Mouse (Mus musculus) heart, postnatal 14 days (tissue): ENCODE results near the gene Vmn1r74. TPM values are rescaled to one million over a fixed set of nuclear protein-coding genes. Genes with fewer than 3 reads are reported as not detected.
"Not testable (repeated sequence)": the region's sequence is repeated elsewhere in the genome, so short reads cannot be mapped to it uniquely, and the experiment has no call there.

Experiments
- DNase-seq, 2 experiments: peaks; one replicate each; pipeline ENCODE4 v3.0.0; 2021 to 2022
- intact Hi-C: fragments of 180-260 bp; cut with DNase I; formaldehyde crosslinking; loops from one replicate; pipeline ENCODE4 v1.15.1; 2025
- long read RNA-seq, 2 experiments: library from polyadenylated mRNA; stranded (forward); transcript quantifications; one replicate each; pipeline ENCODE4 v2.0.0; 2021
- total RNA-seq, 2 experiments: library from RNA; stranded (reverse); gene quantifications; 2 replicates each; pipeline ENCODE4 v1.2.3; 2021

Vmn1r74 gene
- total RNA-seq, result not detected
- long read RNA-seq, experiment 1, result 0 reads
- long read RNA-seq, experiment 2, result 0 reads

DNA sequence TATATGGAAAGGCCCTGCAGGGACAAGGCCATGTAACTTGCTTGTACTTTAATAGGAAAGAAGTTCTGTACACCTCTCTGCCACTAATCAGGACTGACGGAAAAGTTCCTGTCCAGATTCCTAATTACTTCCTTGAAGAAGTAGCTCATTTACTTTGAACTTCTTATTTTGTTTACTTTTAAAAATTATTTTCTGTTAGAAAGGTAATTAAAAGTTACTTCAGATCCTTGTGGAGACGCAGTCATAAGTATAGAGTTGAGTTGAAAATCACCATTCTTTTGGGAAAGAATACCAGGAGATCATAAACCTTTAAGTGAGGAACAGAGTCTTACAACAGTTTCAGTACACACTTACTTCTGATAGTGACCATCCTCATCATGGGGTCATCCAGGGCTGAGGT, at the start of gene Vmn1r74:
TSS of gene Vmn1r74 (plus strand) at position 301 of the 400 bp plus-strand sequence.
- no peak for DNase-seq
- intact Hi-C loops, result no loop called here

DNA sequence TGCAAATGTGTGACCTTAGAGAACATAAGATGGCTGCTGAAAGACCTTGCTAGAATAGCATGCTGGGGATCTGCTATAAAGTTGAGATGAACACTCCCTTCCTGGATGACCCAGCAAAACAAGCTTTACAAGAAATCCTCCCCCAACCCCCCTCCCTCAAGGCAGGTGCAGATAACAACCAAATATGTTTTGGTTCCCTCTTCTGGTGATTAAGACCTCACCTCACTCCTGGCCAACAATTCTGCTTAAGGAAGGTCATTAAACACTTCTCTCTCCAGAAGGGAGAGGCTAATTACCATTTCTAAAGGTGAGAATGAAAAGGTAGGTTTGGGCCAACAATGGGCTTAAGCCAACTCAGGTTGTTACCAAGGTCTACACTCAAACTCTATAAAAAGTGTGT, 20.0 kb upstream of the Vmn1r74 start:
- intact Hi-C loops, result no loop called here
- no peak for DNase-seq

- DNase-seq, result no peak
- intact Hi-C loops, result no loop called here
Observed at GRCm38 (mm10) chr7:11822166-11822565, 11.6 kb upstream of the Vmn1r74 start.

GRCm38 (mm10) chr7:11823246-11823645, 10.5 kb upstream of the Vmn1r74 start:
- intact Hi-C loops, DNase-seq: not testable (repeated sequence)

DNA sequence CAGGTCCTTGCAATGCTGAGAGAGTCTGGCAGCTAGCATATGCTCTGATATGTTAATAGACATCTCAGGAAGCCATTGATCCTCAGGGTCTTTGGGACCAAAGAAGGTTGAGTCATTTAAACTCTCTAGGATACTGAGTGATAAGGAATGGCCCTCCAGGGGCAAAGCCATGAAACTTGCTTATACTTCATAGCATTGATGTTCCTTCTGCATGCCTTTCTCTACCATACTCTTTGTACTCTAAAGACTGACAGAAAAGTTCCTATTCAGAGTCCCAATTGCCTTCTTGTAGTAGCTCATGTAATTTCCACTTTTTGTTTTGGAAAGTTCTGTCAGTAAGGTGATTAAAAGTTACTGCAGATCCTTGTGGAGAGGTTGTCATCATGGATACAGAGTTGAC, 40.5 kb downstream of the Vmn1r74 start, which contains the start of gene Vmn1r75:
TSS of gene Vmn1r75 (plus strand) at position 301 of the 400 bp plus-strand sequence.
- DNase-seq, result no peak
- intact Hi-C loops, result no loop called here

Other genes starting within 250 kb of the Vmn1r74 start
- not detected for gene Zscan4-ps3, start 224.7 kb upstream of the Vmn1r74 start, total RNA-seq
- gene Vmn1r72, start 153.8 kb upstream of the Vmn1r74 start, total RNA-seq, result not detected
- gene Vmn1r73, start 103.7 kb upstream of the Vmn1r74 start, total RNA-seq, result not detected
- gene Vmn1r75, start 40.6 kb downstream of the Vmn1r74 start, total RNA-seq, result not detected
- not detected for gene Vmn1r76, start 104.2 kb downstream of the Vmn1r74 start, total RNA-seq
- not detected for gene Vmn1r77, start 202.8 kb downstream of the Vmn1r74 start, total RNA-seq